Mouse (Mus musculus) neural tube, embryonic 10.5 days (tissue): ENCODE measurements at regions not wholly inside any gene's neighbourhood (a gene's known extent, or its start where the extent isn't known, plus 50 kb on each side); places are given as distances from the start of the nearest gene placed in this dataset.

ENCODE experiments used
- DNase-seq: peaks from one replicate; pipeline ENCODE4 v3.0.0-alpha.2; 2017; ENCODE audit warnings: low spot score; ENCODE audit errors: extremely low spot score

GRCm38 (mm10) chr1:35774566-35774965 lies 293.6 kb upstream of the Hs6st1 start:
- no peak for DNase-seq

GRCm38 (mm10) chr1:35782668-35783067 lies 285.5 kb upstream of the Hs6st1 start:
- no peak for DNase-seq

- DNase-seq, result no peak
Observed at GRCm38 (mm10) chr1:35783427-35783826, 284.8 kb upstream of the Hs6st1 start.

GRCm38 (mm10) chr1:35786241-35786640 lies 282.0 kb upstream of the Hs6st1 start:
- no peak for DNase-seq

GRCm38 (mm10) chr1:35786668-35787213 lies 281.5 kb upstream of the Hs6st1 start:
- DNase-seq, result no peak

GRCm38 (mm10) chr1:35797064-35797463 lies 271.1 kb upstream of the Hs6st1 start:
- no peak for DNase-seq

- DNase-seq, result no peak
Observed at GRCm38 (mm10) chr1:35797526-35797925, 270.7 kb upstream of the Hs6st1 start.

- DNase-seq, result no peak
Observed at GRCm38 (mm10) chr1:35805546-35805945, 262.7 kb upstream of the Hs6st1 start.

DNA sequence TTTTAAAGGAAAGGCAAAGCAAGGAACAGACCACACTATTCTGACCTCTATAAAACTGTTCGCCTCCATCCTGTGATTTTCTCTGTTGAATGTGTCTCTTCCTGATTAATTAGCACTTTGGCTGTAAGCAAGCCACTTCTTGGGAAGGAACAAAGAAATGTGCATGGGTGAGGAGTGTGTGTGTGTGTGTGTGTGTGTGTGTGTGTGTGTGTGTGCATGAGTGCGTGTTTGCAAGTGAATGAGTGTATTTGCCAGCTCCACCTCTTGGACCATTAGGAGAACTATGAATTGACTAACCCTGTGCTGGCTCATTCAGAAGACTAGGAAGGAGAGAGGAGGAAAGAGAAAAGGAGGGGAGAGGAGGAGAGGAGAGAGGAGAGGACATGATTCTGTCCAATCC lies 261.9 kb upstream of the Hs6st1 start:
- no peak for DNase-seq

GRCm38 (mm10) chr1:35806731-35807130 lies 261.5 kb upstream of the Hs6st1 start:
- no peak for DNase-seq

DNA sequence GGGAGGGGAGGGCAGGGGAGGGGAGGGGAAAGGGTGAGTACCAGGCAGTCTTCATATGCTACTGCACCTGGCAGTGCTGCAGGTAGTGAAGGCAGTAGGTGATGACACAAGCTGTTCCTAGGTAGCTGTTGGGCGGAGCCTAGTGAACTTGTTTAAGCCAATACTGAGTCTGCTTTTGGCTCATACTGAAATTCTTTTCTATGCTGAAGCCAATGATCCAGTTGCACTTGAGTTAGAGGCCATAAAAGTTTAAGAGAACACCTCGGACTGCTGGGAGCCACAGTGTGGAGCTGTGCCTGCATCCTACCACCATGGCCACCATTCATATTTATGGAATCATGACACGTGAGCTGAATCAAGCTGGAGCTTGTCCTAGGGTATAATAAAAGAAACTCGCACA lies 259.3 kb upstream of the Hs6st1 start:
- DNase-seq, result no peak

DNA sequence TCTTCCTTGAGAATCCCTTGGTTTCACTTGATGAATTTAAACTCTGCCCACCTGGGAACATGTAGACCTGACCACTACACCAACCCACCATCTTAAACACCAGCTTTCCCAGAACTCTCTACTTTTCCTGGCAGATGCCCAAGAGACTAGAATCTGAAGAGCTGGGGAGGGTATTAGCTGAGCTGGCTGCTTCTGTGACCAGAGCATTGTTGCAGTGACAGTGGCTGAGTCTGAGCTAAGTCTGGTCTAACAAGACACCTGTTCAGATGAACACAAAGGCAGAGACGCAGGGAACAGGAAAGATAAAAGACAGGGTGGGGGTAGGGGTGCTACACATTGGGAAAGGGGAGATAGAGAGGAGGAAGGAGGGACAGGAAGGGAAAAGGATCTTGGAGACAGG lies 258.9 kb upstream of the Hs6st1 start:
- no peak for DNase-seq

DNA sequence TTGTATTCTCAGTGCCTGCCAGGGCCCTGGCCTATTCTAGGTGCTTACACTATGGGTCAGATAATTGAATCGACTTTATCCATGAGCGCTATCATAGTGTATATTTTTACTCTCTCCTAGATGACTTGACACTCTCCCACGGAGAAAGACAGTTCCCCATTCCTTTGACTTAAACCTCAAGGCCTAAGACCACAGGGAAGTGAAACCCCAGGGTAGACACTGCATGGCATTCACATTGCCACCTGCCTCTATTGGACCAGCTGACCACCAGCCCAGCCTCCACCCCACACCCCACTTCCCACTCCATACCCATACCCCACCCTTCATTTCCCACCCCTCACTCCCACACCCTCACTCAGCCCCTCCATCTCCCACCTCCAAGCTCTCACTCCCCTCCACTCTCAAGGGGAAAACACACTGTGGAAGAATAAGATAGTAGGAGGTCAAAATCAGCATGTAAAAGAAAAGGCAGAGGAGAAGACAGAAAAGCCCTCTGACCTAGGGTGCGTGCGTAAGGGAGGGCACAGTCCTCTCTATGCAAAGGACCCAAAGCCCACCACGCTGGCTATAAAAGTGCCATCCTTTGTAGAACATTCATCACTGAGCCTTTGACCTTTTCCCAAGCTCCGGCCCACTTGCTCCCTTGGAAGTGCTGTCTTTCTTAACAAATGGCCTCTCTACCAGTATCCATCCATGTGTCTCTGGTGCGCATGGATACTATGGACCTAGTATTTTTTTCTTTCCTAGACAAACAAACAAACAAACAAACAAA lies 257.4 kb upstream of the Hs6st1 start:
- DNase-seq, result peak; percentile 40

- peak; percentile 47 for DNase-seq
Observed at GRCm38 (mm10) chr1:35811380-35811779, 256.8 kb upstream of the Hs6st1 start.

- DNase-seq, result no peak
Observed at GRCm38 (mm10) chr1:35811795-35812194, 256.4 kb upstream of the Hs6st1 start.

DNA sequence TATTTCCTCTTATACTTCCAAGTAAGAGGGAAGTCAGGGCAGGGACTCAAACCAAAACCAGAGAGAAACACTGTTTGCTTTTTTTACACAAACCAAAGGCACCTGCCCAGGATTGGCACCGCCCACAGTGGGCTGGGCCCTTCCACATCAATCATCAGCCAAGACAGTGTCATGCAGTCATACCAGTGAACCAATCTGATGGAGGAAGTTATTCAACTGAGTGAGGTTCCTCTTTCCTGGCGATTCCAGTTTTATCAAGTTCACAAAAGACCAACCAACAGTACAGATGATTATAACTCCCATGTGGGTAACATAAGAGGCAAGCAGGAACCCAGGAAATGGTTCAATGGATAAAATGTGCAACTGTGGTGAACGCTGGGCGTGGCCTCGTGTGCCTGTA lies 254.6 kb upstream of the Hs6st1 start:
- DNase-seq, result no peak

DNA sequence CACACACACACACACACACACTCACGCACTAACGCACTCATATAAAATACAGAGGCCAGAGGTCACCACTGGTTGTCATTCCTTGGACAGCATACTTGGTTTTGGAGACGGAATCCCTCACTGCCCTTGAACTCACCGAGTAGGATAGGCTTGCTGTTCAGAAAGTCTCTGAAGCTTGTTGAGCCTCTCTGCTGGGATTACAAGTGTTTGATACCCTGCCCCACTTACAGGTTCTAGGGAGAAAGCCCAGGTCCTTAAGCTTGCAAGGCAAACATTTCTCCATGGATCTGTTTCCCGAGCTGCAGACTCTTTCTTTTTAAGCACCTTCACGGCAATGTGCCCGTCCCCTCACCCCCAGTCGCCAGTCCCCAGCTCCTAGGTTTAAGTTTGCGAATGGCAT lies 254.0 kb upstream of the Hs6st1 start:
- DNase-seq, result no peak

DNA sequence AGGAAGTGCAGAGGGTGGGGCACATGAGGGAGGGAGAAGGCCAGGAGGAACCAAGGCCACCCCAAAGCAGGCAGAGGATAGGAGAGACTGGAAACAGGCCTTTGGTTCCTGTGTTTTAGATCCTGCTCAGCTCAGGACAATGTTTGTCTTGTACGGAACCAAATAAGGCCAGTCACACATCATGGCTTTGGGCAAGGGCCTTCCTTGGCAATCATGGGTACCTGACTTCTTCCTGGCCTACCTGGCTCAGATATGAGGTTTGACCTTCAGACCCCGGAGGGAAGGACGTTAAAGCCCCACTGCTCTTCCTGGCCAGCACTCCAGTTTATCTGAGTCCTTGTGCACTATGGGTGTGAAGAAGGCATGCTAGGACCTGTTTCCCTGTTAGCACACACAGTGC lies 253.4 kb upstream of the Hs6st1 start:
- DNase-seq, result no peak

GRCm38 (mm10) chr1:35821791-35822190 lies 246.4 kb upstream of the Hs6st1 start:
- DNase-seq, result no peak

GRCm38 (mm10) chr1:35822376-35823202 lies 245.6 kb upstream of the Hs6st1 start:
- DNase-seq, result no peak

DNA sequence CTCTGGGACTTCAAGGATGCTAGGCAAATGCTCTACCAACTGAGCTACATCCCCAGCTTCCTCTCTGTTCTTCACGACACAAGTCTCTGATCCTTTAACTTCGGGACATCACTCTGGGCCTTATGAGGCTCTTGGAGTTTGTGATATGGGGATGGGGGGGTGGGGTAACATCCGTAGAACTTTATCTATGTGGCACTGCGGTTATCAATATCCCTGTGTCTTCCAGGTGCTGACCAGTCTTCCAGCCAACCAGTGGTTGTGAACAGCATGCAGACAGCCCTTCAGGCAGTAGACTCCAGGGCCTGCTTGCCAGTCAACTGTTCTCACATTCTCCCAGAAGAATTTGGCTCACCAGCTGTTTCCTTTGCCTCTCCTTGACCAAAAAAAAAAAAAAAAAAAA lies 244.7 kb upstream of the Hs6st1 start:
- no peak for DNase-seq
